Mouse (Mus musculus): ENCODE results near the gene Bend6. TPM values are rescaled to one million over a fixed set of nuclear protein-coding genes. Genes with fewer than 3 reads are reported as not detected.
A peak's percentile ranks its signal among the peaks of the same experiment; 100 is the strongest.

The Bend6 gene
- 0.68 and 0.72 TPM in 2 replicates for polyA plus RNA-seq (2015; fragmentation: Nextera tagmentation; extraction: Ambion mirVana)

- DNase-seq (ENCODE audit: low spot score) = peak; percentile 54
These were observed at the start of gene Bend6 for GRCm38 (mm10) chr1:33907421-33908190. TSS of gene Bend6 (minus strand) at chr1:33907816.

- DNase-seq (ENCODE audit: low spot score) = no peak
These were observed 48.0 kb upstream of the Bend6 start for GRCm38 (mm10) chr1:33955626-33956025.

GRCm38 (mm10) chr1:33948511-33948910, 40.9 kb upstream of the Bend6 start:
- no peak for DNase-seq (ENCODE audit: low spot score)

- no peak for DNase-seq (ENCODE audit: low spot score)
These were observed 40.2 kb upstream of the Bend6 start for GRCm38 (mm10) chr1:33947838-33948237.

GRCm38 (mm10) chr1:33946601-33947395, 39.2 kb upstream of the Bend6 start:
- no peak for DNase-seq (ENCODE audit: low spot score)

GRCm38 (mm10) chr1:33945756-33946155, 38.1 kb upstream of the Bend6 start:
- DNase-seq (ENCODE audit: low spot score) = no peak

GRCm38 (mm10) chr1:33944977-33945750, 37.5 kb upstream of the Bend6 start:
- DNase-seq (ENCODE audit: low spot score) = no peak

- no peak for DNase-seq (ENCODE audit: low spot score)
These were observed 36.3 kb upstream of the Bend6 start for GRCm38 (mm10) chr1:33943943-33944342.

- no peak for DNase-seq (ENCODE audit: low spot score)
These were observed 35.0 kb upstream of the Bend6 start for GRCm38 (mm10) chr1:33942638-33943037.

- DNase-seq (ENCODE audit: low spot score) = no peak
These were observed 32.8 kb upstream of the Bend6 start for GRCm38 (mm10) chr1:33940364-33940928.

GRCm38 (mm10) chr1:33939828-33940227, 32.2 kb upstream of the Bend6 start:
- no peak for DNase-seq (ENCODE audit: low spot score)

- no peak for DNase-seq (ENCODE audit: low spot score)
These were observed 28.3 kb upstream of the Bend6 start for GRCm38 (mm10) chr1:33935946-33936345.

GRCm38 (mm10) chr1:33932845-33933499, 25.4 kb upstream of the Bend6 start:
- no peak for DNase-seq (ENCODE audit: low spot score)

GRCm38 (mm10) chr1:33932196-33932595, 24.6 kb upstream of the Bend6 start:
- no peak for DNase-seq (ENCODE audit: low spot score)

- DNase-seq (ENCODE audit: low spot score) = no peak
These were observed 24.2 kb upstream of the Bend6 start for GRCm38 (mm10) chr1:33931791-33932190.

- DNase-seq (ENCODE audit: low spot score) = no peak
These were observed 19.9 kb upstream of the Bend6 start for GRCm38 (mm10) chr1:33927466-33927865.

GRCm38 (mm10) chr1:33925283-33925682, 17.7 kb upstream of the Bend6 start:
- DNase-seq (ENCODE audit: low spot score) = no peak

- no peak for DNase-seq (ENCODE audit: low spot score)
These were observed 15.4 kb upstream of the Bend6 start for GRCm38 (mm10) chr1:33922975-33923374.

GRCm38 (mm10) chr1:33916554-33916953, 8.9 kb upstream of the Bend6 start:
- no peak for DNase-seq (ENCODE audit: low spot score)

GRCm38 (mm10) chr1:33911589-33911988, 4.0 kb upstream of the Bend6 start:
- DNase-seq (ENCODE audit: low spot score) = no peak
